Mouse (Mus musculus): ENCODE measurements around the gene Stim1. TPM values are rescaled to one million over a fixed set of nuclear protein-coding genes. Genes with fewer than 3 reads are reported as not detected.
"Not testable (repeated sequence)": the region's sequence is repeated elsewhere in the genome, so short reads cannot be mapped to it uniquely, and the experiment has no call there.

Gene Stim1
- polyA plus RNA-seq, 1 experiment from 2014 or later = 32.9 TPM

GRCm38 (mm10) chr7:102258753-102259152, 8.9 kb upstream of the Stim1 start:
- no peak overlapping the region for H3K4me3 ChIP-seq (ENCODE audit: inconsistent target)
- WGBS (ENCODE audit: missing documents) = 54% methylated on average over 3 of the region's 3 CpGs
- no peaks in the 10 kb centered on the region for H3K79me2 ChIP-seq (ENCODE audit: inconsistent target)
- no peaks in the 10 kb centered on the region for H3K36me3 ChIP-seq (ENCODE audit: inconsistent target)
- H3K27ac ChIP-seq = no peak overlapping the region

- WGBS (ENCODE audit: missing documents) = 73% methylated on average over 10 of the region's 10 CpGs
- H3K79me2 ChIP-seq (ENCODE audit: inconsistent target) = no peaks in the 10 kb centered on the region
- H3K36me3 ChIP-seq (ENCODE audit: inconsistent target) = no peaks in the 10 kb centered on the region
- no peak overlapping the region for H3K4me3 ChIP-seq (ENCODE audit: inconsistent target)
- no peak overlapping the region for H3K27ac ChIP-seq
Measured at GRCm38 (mm10) chr7:102259716-102260479, 7.7 kb upstream of the Stim1 start.

GRCm38 (mm10) chr7:102260518-102260917, 7.1 kb upstream of the Stim1 start:
- Histone ChIP-seq H3K27ac (no peak overlapping the region), H3K4me3 (ENCODE audit: inconsistent target) (no peak overlapping the region), H3K36me3 (ENCODE audit: inconsistent target) (no peaks in the 10 kb centered on the region), H3K79me2 (ENCODE audit: inconsistent target) (no peaks in the 10 kb centered on the region)
- 92% methylated on average over 1 of the region's 1 CpGs for WGBS (ENCODE audit: missing documents)

GRCm38 (mm10) chr7:102263020-102263419, 4.6 kb upstream of the Stim1 start:
- WGBS (ENCODE audit: missing documents) = 92% methylated on average over 2 of the region's 2 CpGs
- Histone ChIP-seq H3K4me3 (ENCODE audit: inconsistent target) (no peak overlapping the region), H3K79me2 (ENCODE audit: inconsistent target) (no peaks in the 10 kb centered on the region; the same call in 1 of the 2 replicates), H3K27ac (no peak overlapping the region), H3K36me3 (ENCODE audit: inconsistent target) (no peaks in the 10 kb centered on the region)

GRCm38 (mm10) chr7:102266021-102266400, 1.6 kb upstream of the Stim1 start:
- H3K36me3 ChIP-seq (ENCODE audit: inconsistent target); H3K4me3 ChIP-seq (ENCODE audit: inconsistent target): not testable (repeated sequence)
- H3K27ac ChIP-seq = peak overlapping the region; percentile 83
- peaks cover 30% of the 10 kb centered on the region; the same call in 1 of the 2 replicates for H3K79me2 ChIP-seq (ENCODE audit: inconsistent target)
- WGBS (ENCODE audit: missing documents) = 81% methylated on average over 8 of the region's 10 CpGs

- H3K27ac ChIP-seq = peak overlapping the region; percentile 83
- no peaks in the 10 kb centered on the region for H3K36me3 ChIP-seq (ENCODE audit: inconsistent target)
- peaks cover 34% of the 10 kb centered on the region; the same call in 1 of the 2 replicates for H3K79me2 ChIP-seq (ENCODE audit: inconsistent target)
- 5% methylated on average over 14 of the region's 14 CpGs for WGBS (ENCODE audit: missing documents)
- peak overlapping the region; percentile 36 for H3K4me3 ChIP-seq (ENCODE audit: inconsistent target)
Measured at GRCm38 (mm10) chr7:102266401-102267042, 1.1 kb upstream of the Stim1 start.

GRCm38 (mm10) chr7:102267113-102267579, 460 bp upstream of the Stim1 start:
- under 1% methylated on average over 31 of the region's 34 CpGs for whole genome bisulfite sequencing (ENCODE audit: missing documents)

GRCm38 (mm10) chr7:102268395-102268748, 766 bp downstream of the Stim1 start:
- no peaks in the 10 kb centered on the region for H3K36me3 ChIP-seq (ENCODE audit: inconsistent target)
- H3K79me2 ChIP-seq (ENCODE audit: inconsistent target) = peaks cover 52% of the 10 kb centered on the region; the same call in 1 of the 2 replicates
- WGBS (ENCODE audit: missing documents) = 2% methylated on average over 12 of the region's 12 CpGs
- peak overlapping the region; percentile 65 for H3K4me3 ChIP-seq (ENCODE audit: inconsistent target)
- H3K27ac ChIP-seq = no peak overlapping the region

More at GRCm38 (mm10) chr7:102267113-102267579, 460 bp upstream of the Stim1 start:
- H3K27ac ChIP-seq = peak overlapping the region; percentile 83
- H3K4me3 ChIP-seq (ENCODE audit: inconsistent target) = peak overlapping the region; percentile 36
- no peaks in the 10 kb centered on the region for H3K36me3 ChIP-seq (ENCODE audit: inconsistent target)
- peaks cover 41% of the 10 kb centered on the region; the same call in 1 of the 2 replicates for H3K79me2 ChIP-seq (ENCODE audit: inconsistent target)

GRCm38 (mm10) chr7:102272422-102272948, 4.9 kb downstream of the Stim1 start:
- WGBS (ENCODE audit: missing documents) = 97% methylated on average over 3 of the region's 3 CpGs
- Histone ChIP-seq H3K79me2 (ENCODE audit: inconsistent target) (peaks cover 85% of the 10 kb centered on the region; the same call in 1 of the 2 replicates), H3K4me3 (ENCODE audit: inconsistent target) (no peak overlapping the region), H3K27ac (no peak overlapping the region), H3K36me3 (ENCODE audit: inconsistent target) (no peaks in the 10 kb centered on the region)

GRCm38 (mm10) chr7:102281403-102281802, 13.8 kb downstream of the Stim1 start:
- Histone ChIP-seq H3K4me3 (ENCODE audit: inconsistent target) (no peak overlapping the region), H3K36me3 (ENCODE audit: inconsistent target) (no peaks in the 10 kb centered on the region), H3K79me2 (ENCODE audit: inconsistent target) (peaks cover 45% of the 10 kb centered on the region; the same call in 1 of the 2 replicates), H3K27ac (no peak overlapping the region)
- WGBS (ENCODE audit: missing documents) = 93% methylated on average over 1 of the region's 1 CpGs

GRCm38 (mm10) chr7:102282261-102282660, 14.7 kb downstream of the Stim1 start:
- Histone ChIP-seq H3K4me3 (ENCODE audit: inconsistent target) (no peak overlapping the region), H3K79me2 (ENCODE audit: inconsistent target) (peaks cover 40% of the 10 kb centered on the region; the same call in 1 of the 2 replicates), H3K36me3 (ENCODE audit: inconsistent target) (no peaks in the 10 kb centered on the region), H3K27ac (no peak overlapping the region)
- 96% methylated on average over 5 of the region's 5 CpGs for WGBS (ENCODE audit: missing documents)

- 95% methylated on average over 6 of the region's 6 CpGs for WGBS (ENCODE audit: missing documents)
- no peak overlapping the region for H3K4me3 ChIP-seq (ENCODE audit: inconsistent target)
- H3K79me2 ChIP-seq (ENCODE audit: inconsistent target) = peaks cover 16% of the 10 kb centered on the region; the same call in 1 of the 2 replicates
- H3K27ac ChIP-seq = no peak overlapping the region
- H3K36me3 ChIP-seq (ENCODE audit: inconsistent target) = no peaks in the 10 kb centered on the region
Measured at GRCm38 (mm10) chr7:102289466-102289865, 21.9 kb downstream of the Stim1 start.

- Histone ChIP-seq H3K27ac (no peak overlapping the region), H3K79me2 (ENCODE audit: inconsistent target) (peaks cover 7% of the 10 kb centered on the region; the same call in 1 of the 2 replicates), H3K36me3 (ENCODE audit: inconsistent target) (no peaks in the 10 kb centered on the region), H3K4me3 (ENCODE audit: inconsistent target) (no peak overlapping the region)
- 86% methylated on average over 3 of the region's 3 CpGs for WGBS (ENCODE audit: missing documents)
Measured at GRCm38 (mm10) chr7:102292228-102292627, 24.6 kb downstream of the Stim1 start.

GRCm38 (mm10) chr7:102293234-102293633, 25.6 kb downstream of the Stim1 start:
- H3K36me3 ChIP-seq (ENCODE audit: inconsistent target) = no peaks in the 10 kb centered on the region
- H3K4me3 ChIP-seq (ENCODE audit: inconsistent target) = no peak overlapping the region
- no peak overlapping the region for H3K27ac ChIP-seq
- 100% methylated on average over 2 of the region's 2 CpGs for WGBS (ENCODE audit: missing documents)
- H3K79me2 ChIP-seq (ENCODE audit: inconsistent target) = peaks cover 7% of the 10 kb centered on the region; the same call in 1 of the 2 replicates

- 100% methylated on average over 1 of the region's 1 CpGs for WGBS (ENCODE audit: missing documents)
Measured at GRCm38 (mm10) chr7:102300761-102301160, 33.2 kb downstream of the Stim1 start.

More at GRCm38 (mm10) chr7:102300761-102301160, 33.2 kb downstream of the Stim1 start:
- no peak overlapping the region for H3K27ac ChIP-seq
- no peaks in the 10 kb centered on the region for H3K79me2 ChIP-seq (ENCODE audit: inconsistent target)
- no peak overlapping the region for H3K4me3 ChIP-seq (ENCODE audit: inconsistent target)
- H3K36me3 ChIP-seq (ENCODE audit: inconsistent target) = no peaks in the 10 kb centered on the region

All from macrophage (primary cell).